Mouse (Mus musculus) lung, postnatal 0 days (tissue): Measurements from ENCODE around the gene Hs6st3. TPM values are rescaled to one million over a fixed set of nuclear protein-coding genes. Genes with fewer than 3 reads are reported as not detected.

ENCODE experiments used
- ATAC-seq: fragments of 200-750 bp; cut with Nextera tagmentation; 2 replicates; pipeline ENCODE4 v1.8.0; 2017; ENCODE audit warnings: moderate library complexity
- DNase-seq: peaks from one replicate; pipeline ENCODE4 v3.0.0-alpha.2; 2016; ENCODE audit warnings: low spot score
- H3K27ac ChIP-seq: fragments of 300-500 bp; sonication (generic); 2 replicates; pipeline ENCODE4 v1.5.1; 2014; ENCODE audit warnings: antibody characterized with exemption, mild to moderate bottlenecking, low read length, mixed read lengths
- H3K27me3 ChIP-seq: fragments of 300-500 bp; sonication (generic); replicated peaks from 2 replicates; pipeline ENCODE4 v1.6.1; 2014; ENCODE audit warnings: low read length, mixed read lengths; ENCODE audit not compliant: insufficient read depth
- H3K36me3 ChIP-seq: fragments of 300-500 bp; sonication (generic); 2 replicates; pipeline ENCODE4 v1.6.1; 2014; ENCODE audit warnings: low read length, mixed read lengths; ENCODE audit not compliant: insufficient read depth
- H3K4me1 ChIP-seq: fragments of 300-500 bp; sonication (generic); 2 replicates; pipeline ENCODE4 v1.6.1; 2014; ENCODE audit warnings: antibody characterized with exemption, low read depth, low read length, mixed read lengths; ENCODE audit not compliant: insufficient read depth
- H3K4me2 ChIP-seq: fragments of 300-500 bp; sonication (generic); replicated peaks from 2 replicates; pipeline ENCODE4 v1.6.1; 2014; ENCODE audit warnings: low read depth, mild to moderate bottlenecking, low read length, moderate library complexity, mixed read lengths
- H3K4me3 ChIP-seq: fragments of 300-500 bp; sonication (generic); 2 replicates; pipeline ENCODE4 v1.5.1; 2014; ENCODE audit warnings: low read depth, low read length
- H3K9ac ChIP-seq: fragments of 300-500 bp; sonication (generic); replicated peaks from 2 replicates; pipeline ENCODE4 v1.6.1; 2014; ENCODE audit warnings: low read depth, mild to moderate bottlenecking
- H3K9me3 ChIP-seq: fragments of 300-500 bp; sonication (generic); 2 replicates; pipeline ENCODE4 v1.6.1; 2016; ENCODE audit warnings: low read length, mixed read lengths
- CTCF ChIP-seq: IDR thresholded peaks from 2 replicates; pipeline ENCODE4 v1.5.1; 2016; ENCODE audit warnings: antibody characterized with exemption, mild to moderate bottlenecking
- EP300 ChIP-seq: IDR thresholded peaks from 2 replicates; pipeline ENCODE4 v1.6.1; 2016; ENCODE audit warnings: antibody characterized with exemption, mild to moderate bottlenecking, control low read depth
- WGBS: fragments of 180-500 bp; shearing (Covaris S2); extraction: QIAGEN DNeasy Blood & Tissue Kit; methylation state at CpG from one replicate; pipeline ENCODE4 v1.1.7; 2014; 5-methylcytosine and 5-hydroxymethylcytosine counted together
- polyA plus RNA-seq: library from polyadenylated mRNA; unstranded; fragments of >200 nt; fragmentation: Nextera tagmentation; extraction: Ambion mirVana; gene quantifications from 2 replicates; pipeline ENCODE4 v1.2.1, GENCODE M21; 2015

Hs6st3 gene
- polyA plus RNA-seq, 1 experiment from 2014 or later = 0.66 TPM

DNA sequence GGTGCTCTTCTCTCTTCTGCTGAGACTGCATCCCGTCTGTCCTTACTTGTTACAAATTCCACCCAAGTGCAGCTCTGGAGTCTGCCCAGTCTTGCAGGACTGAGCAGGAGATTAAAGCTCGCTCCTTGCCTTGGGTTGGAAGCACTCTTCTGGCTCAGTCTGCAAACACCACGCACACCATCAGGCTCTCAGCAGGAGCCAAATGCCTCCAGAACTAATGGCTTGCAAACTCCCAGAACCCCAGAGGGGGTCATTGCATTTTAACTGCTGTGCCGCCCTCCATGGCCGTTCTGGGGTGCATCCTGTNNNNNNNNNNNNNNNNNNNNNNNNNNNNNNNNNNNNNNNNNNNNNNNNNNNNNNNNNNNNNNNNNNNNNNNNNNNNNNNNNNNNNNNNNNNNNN lies 714.0 kb downstream of the Hs6st3 start:
- DNase-seq (no peak), ATAC-seq (no peak)
- Histone ChIP-seq H3K27ac (no peak overlapping the region), H3K4me2 (no peak overlapping the region), H3K27me3 (no peaks in the 10 kb centered on the region), H3K4me1 (no peaks in the 10 kb centered on the region), H3K36me3 (no peaks in the 10 kb centered on the region), H3K9me3 (no peaks in the 10 kb centered on the region), H3K4me3 (no peak overlapping the region), H3K9ac (no peak overlapping the region)
- 16% methylated on average over 5 of the region's 5 CpGs for WGBS
- no peak for TF ChIP-seq EP300
- no peak for TF ChIP-seq CTCF

GRCm38 (mm10) chr14:119857338-119858291 lies 719.5 kb downstream of the Hs6st3 start:
- 62% methylated on average over 23 of the region's 23 CpGs for WGBS
- no peak for DNase-seq
- H3K27me3 ChIP-seq = no peaks in the 10 kb centered on the region
- no peaks in the 10 kb centered on the region for H3K4me1 ChIP-seq
- no peak overlapping the region for H3K4me2 ChIP-seq
- H3K9ac ChIP-seq = no peak overlapping the region
- no peak overlapping the region for H3K4me3 ChIP-seq
- H3K9me3 ChIP-seq = no peaks in the 10 kb centered on the region
- TF ChIP-seq CTCF = no peak
- no peak for TF ChIP-seq EP300
- no peaks in the 10 kb centered on the region for H3K36me3 ChIP-seq
- H3K27ac ChIP-seq = no peak overlapping the region
- ATAC-seq = no peak

GRCm38 (mm10) chr14:119873617-119874016 lies 735.5 kb downstream of the Hs6st3 start:
- Histone ChIP-seq H3K4me2 (no peak overlapping the region), H3K27me3 (no peaks in the 10 kb centered on the region), H3K4me3 (no peak overlapping the region), H3K36me3 (no peaks in the 10 kb centered on the region), H3K9ac (no peak overlapping the region), H3K27ac (no peak overlapping the region), H3K9me3 (no peaks in the 10 kb centered on the region), H3K4me1 (no peaks in the 10 kb centered on the region)
- DNase-seq = no peak
- no peak for TF ChIP-seq CTCF
- TF ChIP-seq EP300 = no peak
- WGBS = 98% methylated on average over 4 of the region's 4 CpGs
- ATAC-seq = no peak

DNA sequence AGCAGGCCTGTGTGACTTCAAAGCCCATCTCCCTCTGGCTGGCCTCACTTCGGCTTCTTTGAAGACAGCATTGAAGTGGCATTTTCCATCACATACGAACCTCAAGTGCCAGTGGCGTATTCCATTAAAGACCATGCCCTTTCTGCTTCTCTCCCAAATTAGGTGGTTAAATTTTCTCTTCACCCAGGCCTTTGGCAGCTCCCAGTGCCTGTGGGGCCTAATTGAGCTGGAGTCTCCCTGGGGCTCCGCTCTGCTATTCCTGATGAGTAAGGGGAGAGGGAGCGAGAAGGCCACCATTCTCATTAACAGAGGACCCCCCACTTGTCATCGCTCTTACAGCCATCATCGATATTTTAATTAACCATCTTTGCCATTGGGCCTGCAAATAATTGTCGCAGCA lies 754.8 kb downstream of the Hs6st3 start:
- Histone ChIP-seq H3K27ac (no peak overlapping the region), H3K9me3 (no peaks in the 10 kb centered on the region), H3K4me2 (no peak overlapping the region), H3K4me3 (no peak overlapping the region), H3K36me3 (no peaks in the 10 kb centered on the region), H3K9ac (no peak overlapping the region), H3K4me1 (no peaks in the 10 kb centered on the region), H3K27me3 (no peaks in the 10 kb centered on the region)
- 86% methylated on average over 8 of the region's 8 CpGs for WGBS
- ATAC-seq = no peak
- DNase-seq = no peak
- no peak for TF ChIP-seq EP300
- no peak for TF ChIP-seq CTCF

DNA sequence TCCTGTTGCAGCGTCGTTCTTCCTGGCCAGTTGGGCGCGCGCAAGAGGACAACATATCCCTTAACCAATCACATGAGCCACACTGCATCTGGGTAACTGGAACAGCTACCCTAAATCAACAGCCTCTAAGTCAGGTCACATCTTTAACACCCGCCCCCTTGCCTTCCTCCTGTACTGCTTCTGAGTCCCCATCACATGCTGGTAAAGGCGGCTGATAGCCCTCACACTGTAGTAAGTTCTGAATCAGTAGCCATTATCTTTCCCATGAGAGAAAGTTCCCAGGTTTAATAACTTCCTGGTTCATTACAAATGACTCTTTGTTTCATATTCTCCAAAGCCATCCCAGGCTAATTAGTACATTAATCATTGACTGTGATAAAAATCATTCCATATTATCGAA lies 757.0 kb downstream of the Hs6st3 start:
- TF ChIP-seq CTCF = no peak
- no peak for TF ChIP-seq EP300
- DNase-seq = no peak
- WGBS = 91% methylated on average over 8 of the region's 8 CpGs
- no peak for ATAC-seq
- no peaks in the 10 kb centered on the region for H3K27me3 ChIP-seq
- H3K27ac ChIP-seq = no peak overlapping the region
- H3K4me2 ChIP-seq = no peak overlapping the region
- H3K36me3 ChIP-seq = no peaks in the 10 kb centered on the region
- H3K4me1 ChIP-seq = no peaks in the 10 kb centered on the region
- H3K9ac ChIP-seq = no peak overlapping the region
- no peaks in the 10 kb centered on the region for H3K9me3 ChIP-seq
- no peak overlapping the region for H3K4me3 ChIP-seq

DNA sequence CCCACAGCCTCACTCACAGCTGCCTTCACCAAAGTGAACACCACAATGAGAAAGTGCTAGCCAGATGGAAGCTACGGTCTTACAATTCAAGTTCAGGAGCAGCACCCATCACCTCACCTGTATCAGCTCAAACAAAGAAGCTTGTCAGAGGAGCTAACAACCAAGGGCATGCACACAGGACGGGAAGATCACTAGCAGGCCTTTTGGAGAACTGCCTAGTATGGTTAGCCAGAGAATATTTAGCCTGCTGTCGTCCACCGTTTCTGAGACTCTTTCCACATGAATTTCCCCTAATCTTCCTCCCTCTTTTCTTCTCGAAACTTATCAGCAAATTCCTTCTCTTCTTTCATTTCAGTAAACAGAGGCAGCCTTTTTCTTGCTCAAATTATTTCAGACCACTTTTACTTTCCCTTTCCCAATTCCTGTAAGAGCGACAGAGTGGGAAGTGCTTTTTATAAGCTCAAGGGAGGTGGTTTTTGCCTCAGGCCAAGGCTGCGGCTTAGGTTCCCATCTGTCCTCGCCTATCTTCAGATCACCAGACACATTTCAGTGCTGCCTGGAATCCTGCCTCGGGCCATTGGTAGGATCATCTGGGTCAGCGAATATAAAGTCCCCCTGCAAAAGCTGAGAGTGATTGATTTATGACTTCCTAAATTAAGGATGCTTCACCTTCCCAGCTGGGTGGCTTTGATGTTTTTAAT lies 757.8 kb downstream of the Hs6st3 start:
- Histone ChIP-seq H3K9me3 (no peaks in the 10 kb centered on the region), H3K27ac (no peak overlapping the region), H3K4me3 (no peak overlapping the region), H3K27me3 (no peaks in the 10 kb centered on the region), H3K9ac (no peak overlapping the region), H3K4me1 (no peaks in the 10 kb centered on the region), H3K36me3 (no peaks in the 10 kb centered on the region), H3K4me2 (no peak overlapping the region)
- TF ChIP-seq CTCF = no peak
- no peak for TF ChIP-seq EP300
- ATAC-seq (no peak), DNase-seq (no peak)
- WGBS = 46% methylated on average over 10 of the region's 10 CpGs
